Mouse (Mus musculus): ENCODE results near the gene Yipf4. TPM values are rescaled to one million over a fixed set of nuclear protein-coding genes. Genes with fewer than 3 reads are reported as not detected.

Gene Yipf4
- 26.4 and 28.9 TPM in 2 replicates for polyA plus RNA-seq (2012; rRNA removed)

GRCm38 (mm10) chr17:74489024-74489900, at the start of gene Yipf4:
TSS of gene Yipf4 (plus strand) at chr17:74489493.

GRCm38 (mm10) chr17:74458711-74459408, 30.4 kb upstream of the Yipf4 start, which contains the start of gene Nlrc4:
TSS of gene Nlrc4 (minus strand) at chr17:74459142.

GRCm38 (mm10) chr17:74527729-74528607, 38.7 kb downstream of the Yipf4 start, which contains the start of gene Birc6:
TSS of gene Birc6 (plus strand) at chr17:74528295.

Other genes starting within 250 kb of the Yipf4 start
- 75.2 and 86.6 TPM in 2 replicates for gene Memo1, start 194.0 kb upstream of the Yipf4 start, polyA plus RNA-seq (2012; rRNA removed)
- gene Dpy30, start 165.5 kb upstream of the Yipf4 start, polyA plus RNA-seq (2012; rRNA removed): 143 and 164 TPM in 2 replicates
- 54.1 and 63.6 TPM in 2 replicates for gene Spast, start 150.5 kb upstream of the Yipf4 start, polyA plus RNA-seq (2012; rRNA removed)
- 32.0 and 33.7 TPM in 2 replicates for gene Slc30a6, start 93.9 kb upstream of the Yipf4 start, polyA plus RNA-seq (2012; rRNA removed)
- gene Nlrc4, start 30.4 kb upstream of the Yipf4 start, polyA plus RNA-seq (2012; rRNA removed): 0.07 and 0.13 TPM in 2 replicates
- 92.3 and 96.5 TPM in 2 replicates for gene Birc6, start 38.8 kb downstream of the Yipf4 start, polyA plus RNA-seq (2012; rRNA removed)
- gene Ttc27, start 228.2 kb downstream of the Yipf4 start, polyA plus RNA-seq (2012; rRNA removed): 14.8 and 16.2 TPM in 2 replicates

Measured in central nervous system, embryonic 14 days (tissue).